Mouse (Mus musculus): ENCODE measurements at regions not wholly inside any gene's neighbourhood (a gene's known extent, or its start where the extent isn't known, plus 50 kb on each side); places are given as distances from the start of the nearest gene placed in this dataset.

- no peak for DNase-seq
Measured at GRCm38 (mm10) chrX:11800400-11800941, 359.7 kb downstream of the Bcor start.

DNA sequence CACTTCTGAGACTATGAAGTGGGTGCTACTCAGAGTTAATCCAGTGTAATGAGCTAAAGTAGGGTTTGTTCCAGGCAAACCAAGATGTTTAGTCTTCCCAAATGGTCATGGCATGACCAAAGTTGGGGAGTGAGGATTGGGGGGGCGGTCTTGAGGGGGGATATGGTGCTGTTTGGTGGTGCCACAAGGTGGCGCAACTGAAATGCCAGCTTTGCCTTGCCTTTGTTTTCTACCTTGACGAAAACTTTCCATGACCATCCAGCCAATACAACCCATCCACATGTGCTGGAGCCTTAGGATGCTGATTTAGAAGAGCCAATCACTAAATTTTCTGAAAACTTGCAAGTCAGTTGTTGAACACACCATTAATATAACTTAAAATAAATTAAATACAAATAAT, 358.9 kb downstream of the Bcor start:
- no peak for DNase-seq

- DNase-seq = no peak
Measured at GRCm38 (mm10) chrX:11801621-11802020, 358.5 kb downstream of the Bcor start.

- DNase-seq = no peak
Measured at GRCm38 (mm10) chrX:11802074-11802899, 357.9 kb downstream of the Bcor start.

DNA sequence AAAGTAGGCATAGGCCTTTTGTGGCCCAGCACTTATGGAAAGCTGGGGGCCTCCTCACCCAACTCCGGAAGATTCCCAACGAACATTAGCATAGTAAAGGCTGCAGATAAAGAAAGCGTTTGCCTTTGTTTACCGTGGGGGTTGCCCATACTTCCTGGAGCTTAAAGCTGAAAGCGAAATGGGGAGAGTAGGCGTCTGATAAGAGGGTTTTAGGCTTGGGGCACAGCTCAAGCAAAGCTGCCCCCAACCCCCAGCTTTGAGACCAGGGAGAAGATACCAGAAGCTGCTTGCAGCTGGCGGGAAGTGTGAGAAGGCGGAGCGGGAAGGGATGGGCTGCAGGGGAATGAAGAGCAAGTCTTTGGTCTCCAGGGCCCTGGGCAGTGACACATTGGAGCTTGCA, 356.9 kb downstream of the Bcor start:
- DNase-seq = no peak

GRCm38 (mm10) chrX:11806896-11807252, 353.3 kb downstream of the Bcor start:
- no peak for DNase-seq

DNA sequence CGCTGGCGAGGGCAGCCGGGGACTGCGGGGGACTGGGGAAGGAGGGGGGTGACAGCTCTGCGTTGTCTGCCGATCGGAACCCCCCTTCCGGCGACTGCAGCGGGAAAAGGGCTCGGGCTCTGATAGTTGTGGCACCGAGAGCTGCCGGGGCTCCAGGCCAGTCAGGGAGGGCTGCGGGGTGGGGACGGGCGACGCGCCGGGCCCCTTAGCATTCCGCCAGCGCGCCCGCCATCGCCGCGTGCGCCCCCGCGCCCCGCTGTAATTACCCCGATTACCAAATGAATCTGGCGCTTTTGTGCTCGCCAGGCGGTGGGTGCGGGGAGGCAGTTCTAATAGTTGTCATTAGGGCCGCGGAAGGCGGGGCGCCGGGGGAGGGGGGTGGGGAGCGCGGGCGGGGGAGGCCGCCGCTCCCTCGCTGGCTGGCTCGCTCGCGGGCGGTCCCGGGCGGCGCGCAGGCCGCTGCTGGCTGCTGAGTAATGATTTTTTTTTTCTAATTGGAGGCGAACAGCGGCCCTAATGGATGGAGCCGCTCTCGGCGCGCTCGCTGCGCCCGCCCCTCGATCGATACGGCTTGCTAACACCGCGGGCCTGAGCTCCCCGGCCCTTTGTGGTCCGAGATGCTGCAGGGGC, 352.8 kb downstream of the Bcor start:
- peak; percentile 37 for DNase-seq

GRCm38 (mm10) chrX:11807883-11808262, 352.3 kb downstream of the Bcor start:
- DNase-seq = no peak

DNA sequence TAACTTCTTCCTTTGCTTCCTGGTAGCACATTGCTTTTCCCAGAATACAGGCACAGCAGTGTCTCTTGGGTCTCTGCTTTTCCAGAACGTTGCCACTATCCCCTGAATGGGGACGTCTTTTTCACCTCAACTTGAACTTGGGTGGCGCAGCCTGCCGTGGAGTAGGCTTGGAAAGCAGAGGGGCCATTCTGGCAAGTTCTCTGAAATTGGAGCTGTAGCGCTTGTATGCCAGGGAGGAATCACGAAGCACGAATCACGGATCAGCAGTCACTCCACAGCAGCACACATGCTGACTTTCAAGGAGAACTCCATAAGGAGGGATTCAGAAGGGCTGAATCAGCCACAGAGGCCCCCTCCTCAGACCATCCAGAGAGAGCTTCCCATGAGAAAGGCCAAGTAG, 351.2 kb downstream of the Bcor start:
- DNase-seq = no peak

GRCm38 (mm10) chrX:11814861-11815260, 345.3 kb downstream of the Bcor start:
- no peak for DNase-seq

DNA sequence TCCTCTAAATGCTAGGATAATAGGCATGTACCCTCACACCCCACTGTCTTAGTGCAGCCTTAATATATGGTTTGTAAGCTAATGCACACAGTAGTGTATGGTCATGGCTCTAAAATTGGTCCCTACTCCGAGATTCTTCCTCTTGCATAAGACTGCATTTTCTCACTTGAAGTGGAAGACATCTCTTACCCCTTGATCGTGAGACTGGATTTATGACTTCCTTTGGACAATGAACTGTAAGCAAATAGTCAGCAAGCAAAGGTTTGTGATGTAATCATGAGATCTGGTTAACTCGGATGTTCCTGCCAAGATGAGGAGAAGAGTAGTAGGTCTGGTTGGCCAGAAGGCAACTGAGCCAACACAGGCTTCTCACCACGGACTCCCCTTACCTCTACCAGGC, 344.3 kb downstream of the Bcor start:
- DNase-seq = no peak

- DNase-seq = no peak
Measured at GRCm38 (mm10) chrX:11818634-11819033, 341.5 kb downstream of the Bcor start.

- DNase-seq = no peak
Measured at GRCm38 (mm10) chrX:11821165-11821564, 339.0 kb downstream of the Bcor start.

DNA sequence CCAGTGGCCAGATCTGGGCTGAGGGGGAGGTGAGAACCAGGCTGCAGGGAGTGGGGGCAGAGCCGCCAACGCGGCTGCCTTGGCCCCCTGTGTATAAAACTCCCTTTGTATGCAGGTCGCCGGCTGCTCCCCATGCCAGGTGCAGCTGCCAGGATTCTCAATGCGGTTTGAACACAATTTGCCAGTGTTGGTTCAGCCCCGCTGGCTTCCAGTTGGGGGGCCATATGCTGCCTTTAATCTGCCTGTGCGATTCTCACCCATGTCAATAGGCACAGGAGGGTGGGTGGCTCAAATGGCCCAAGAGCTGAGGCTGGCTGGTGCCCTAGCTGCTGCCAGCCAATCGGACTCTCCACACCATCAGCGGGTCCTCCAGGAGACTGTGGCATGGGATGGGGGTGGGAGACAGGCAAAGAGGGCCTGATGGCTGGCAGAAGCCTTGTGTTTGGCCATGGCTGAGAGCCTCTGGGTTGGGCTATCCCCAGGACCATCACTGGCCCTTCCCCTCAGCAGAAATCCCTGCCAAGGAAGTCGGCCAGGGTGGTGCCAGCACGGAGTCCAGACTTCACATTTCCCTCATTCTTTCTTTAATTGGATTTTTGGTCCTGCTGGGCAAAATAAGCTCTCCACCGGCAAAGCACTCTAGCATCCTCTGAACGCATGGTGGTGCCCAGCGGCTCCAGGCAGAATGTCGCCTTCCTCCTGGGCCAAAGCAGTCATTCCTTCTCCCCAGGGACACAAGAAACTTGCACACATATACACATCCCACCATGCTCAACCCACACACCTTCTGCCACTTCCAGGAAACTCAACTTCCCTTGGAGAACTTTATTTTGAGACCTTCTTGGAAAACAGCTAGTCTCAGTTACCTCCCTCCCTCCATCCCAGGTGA, 338.0 kb downstream of the Bcor start:
- DNase-seq = no peak

GRCm38 (mm10) chrX:11825948-11826347, 334.2 kb downstream of the Bcor start:
- no peak for DNase-seq

DNA sequence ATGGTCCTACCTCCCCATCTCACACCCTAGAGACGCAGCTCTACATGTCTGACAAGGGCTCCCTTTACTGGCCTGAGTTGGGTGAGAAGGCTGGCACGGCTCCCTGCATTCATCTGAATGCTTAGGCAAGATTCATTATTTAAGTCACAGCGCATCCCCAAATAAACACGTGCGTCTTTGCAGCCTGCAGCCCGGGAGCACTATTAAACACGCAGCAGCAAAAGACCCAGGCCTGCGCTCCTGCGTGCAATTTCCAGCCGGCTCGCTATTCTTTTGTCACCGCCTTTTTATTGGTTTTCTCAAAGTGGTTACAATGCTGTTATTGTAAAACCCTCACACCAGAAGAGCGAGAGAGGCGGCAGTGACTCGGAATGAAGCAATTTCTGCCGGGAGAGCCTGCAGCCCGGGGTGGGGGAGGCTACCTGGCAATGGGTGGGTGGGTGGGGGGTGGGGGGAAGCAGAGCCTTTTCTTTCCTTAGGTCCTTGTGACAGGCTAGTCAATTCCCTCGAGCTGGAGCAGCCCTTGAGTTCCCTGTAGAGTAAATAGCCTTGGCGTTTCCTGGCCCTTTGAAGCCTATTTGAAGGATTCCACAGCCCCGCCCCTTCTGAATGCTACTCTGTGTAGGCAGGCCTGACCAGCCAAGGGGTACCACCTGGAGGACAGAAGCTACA, 333.3 kb downstream of the Bcor start:
- DNase-seq = no peak

GRCm38 (mm10) chrX:11829411-11830002, 330.6 kb downstream of the Bcor start:
- DNase-seq = no peak

- DNase-seq = no peak
Measured at GRCm38 (mm10) chrX:11837566-11837965, 322.6 kb downstream of the Bcor start.

GRCm38 (mm10) chrX:11839665-11840245, 320.4 kb downstream of the Bcor start:
- DNase-seq = peak; percentile 23

DNA sequence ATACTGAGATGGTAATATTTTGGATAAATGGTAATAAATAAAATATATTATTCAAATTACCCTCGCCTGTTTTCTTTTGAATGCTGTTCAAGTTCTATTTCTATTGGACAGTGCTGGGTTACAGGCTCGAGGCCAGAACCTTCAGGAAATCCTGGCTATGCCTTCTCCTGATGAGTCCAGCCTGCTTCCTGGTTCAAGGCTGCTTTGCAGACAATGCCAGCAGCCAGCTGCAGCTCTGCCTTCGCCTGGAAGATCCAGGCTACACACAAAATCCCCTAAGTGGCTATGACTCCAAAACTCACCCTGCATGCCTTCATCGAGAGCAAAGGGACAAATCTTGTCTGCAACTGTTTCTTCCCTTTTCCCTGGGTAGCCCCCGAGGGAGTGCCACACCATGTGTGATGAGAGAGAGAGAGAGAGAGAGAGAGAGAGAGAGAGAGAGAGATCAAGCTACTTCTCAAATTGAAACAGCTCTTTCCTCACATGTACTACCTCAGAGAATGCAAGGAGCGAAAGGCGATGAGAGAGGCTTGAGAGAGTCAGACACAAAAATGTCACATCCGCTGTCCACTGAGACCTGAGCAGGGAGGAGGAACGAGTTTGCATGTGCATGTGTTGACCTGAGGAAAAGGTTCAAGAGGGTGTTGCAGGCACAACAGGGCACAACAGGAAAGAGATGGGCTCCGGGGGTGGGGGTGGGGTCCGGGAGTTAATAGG, 319.7 kb downstream of the Bcor start:
- DNase-seq = peak; percentile 26

DNA sequence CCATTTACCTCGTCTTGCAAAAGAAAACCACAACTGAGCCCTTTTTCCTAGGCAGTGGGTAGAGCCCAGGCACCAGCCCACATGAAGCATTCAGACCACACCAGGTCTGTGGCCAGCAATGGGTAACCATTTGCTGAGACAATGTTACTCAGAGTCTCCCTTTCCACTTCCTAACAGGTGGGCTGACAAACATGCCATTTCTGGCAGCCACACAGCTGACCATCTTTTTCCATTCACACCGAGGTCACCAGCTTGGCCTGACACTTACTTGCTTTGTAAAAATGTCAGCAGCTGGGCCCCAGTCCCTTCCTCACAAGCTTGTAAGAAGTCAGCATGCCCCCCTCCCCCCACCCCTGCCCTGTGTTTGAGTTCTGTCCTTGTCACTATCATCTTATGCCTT, 314.6 kb downstream of the Bcor start:
- DNase-seq = no peak

All from adrenal gland, postnatal 25 days (tissue).